Mouse (Mus musculus) forebrain, postnatal 0 days (tissue): ENCODE measurements around the gene Nf2. TPM values are rescaled to one million over a fixed set of nuclear protein-coding genes. Genes with fewer than 3 reads are reported as not detected.

Experiments
- ATAC-seq: fragments of 200-750 bp; cut with Nextera tagmentation; 2 replicates; pipeline ENCODE4 v1.8.0; 2017; ENCODE audit warnings: mild to moderate bottlenecking, moderate library complexity
- DNase-seq: peaks from one replicate; pipeline ENCODE4 v3.0.0-alpha.2; 2015
- H3K27ac ChIP-seq: fragments of 300-500 bp; sonication (generic); 2 replicates; pipeline ENCODE4 v1.5.1; 2014; ENCODE audit warnings: low read depth, mild to moderate bottlenecking, antibody characterized with exemption, low read length, moderate library complexity, mixed read lengths
- H3K27me3 ChIP-seq: fragments of 300-500 bp; sonication (generic); 2 replicates; pipeline ENCODE4 v1.6.1; 2014; ENCODE audit warnings: mild to moderate bottlenecking, low read length, mixed read lengths; ENCODE audit not compliant: insufficient read depth
- H3K36me3 ChIP-seq: fragments of 300-500 bp; sonication (generic); 2 replicates; pipeline ENCODE4 v1.6.1; 2014; ENCODE audit warnings: mild to moderate bottlenecking, moderate library complexity; ENCODE audit not compliant: insufficient read depth
- H3K4me1 ChIP-seq: fragments of 300-500 bp; sonication (generic); 2 replicates; pipeline ENCODE4 v1.6.1; 2014; ENCODE audit warnings: antibody characterized with exemption; ENCODE audit not compliant: insufficient read depth
- H3K4me2 ChIP-seq: fragments of 300-500 bp; sonication (generic); 2 replicates; pipeline ENCODE4 v1.6.1; 2014; ENCODE audit warnings: low read depth, mild to moderate bottlenecking, moderate library complexity
- H3K4me3 ChIP-seq: fragments of 300-500 bp; sonication (generic); 2 replicates; pipeline ENCODE4 v1.5.1; 2014; ENCODE audit warnings: low read depth, low read length, mixed read lengths
- H3K9ac ChIP-seq: fragments of 300-500 bp; sonication (generic); 2 replicates; pipeline ENCODE4 v1.6.1; 2014; ENCODE audit warnings: mild to moderate bottlenecking
- H3K9me3 ChIP-seq: fragments of 300-500 bp; sonication (generic); 2 replicates; pipeline ENCODE4 v1.6.1; 2016; ENCODE audit warnings: low read length
- CTCF ChIP-seq: sonication (generic); IDR thresholded peaks from 2 replicates; pipeline ENCODE4 v1.5.1; 2016; ENCODE audit warnings: antibody characterized with exemption, control low read depth, low read depth
- WGBS: fragments of 180-500 bp; shearing (Covaris S2); extraction: QIAGEN DNeasy Blood & Tissue Kit; methylation state at CpG from one replicate; pipeline ENCODE4 v1.1.7; 2014; 5-methylcytosine and 5-hydroxymethylcytosine counted together
- polyA plus RNA-seq: library from polyadenylated mRNA; unstranded; fragments of >200 nt; fragmentation: Nextera tagmentation; extraction: Ambion mirVana; gene quantifications from 2 replicates; pipeline ENCODE4 v1.2.1, GENCODE M21; 2015
- total RNA-seq: library from RNA; depleted of rRNA; stranded (reverse); fragments of >200 nt; gene quantifications from 2 replicates; pipeline ENCODE4 v1.2.3, GENCODE M21; 2014

The Nf2 gene
- total and polyA plus RNA-seq, 2 experiments from 2014 or later = 57.8 to 121 TPM

- ATAC-seq = no peak
- Histone ChIP-seq H3K36me3 (no peaks in the 10 kb centered on the region), H3K27me3 (no peaks in the 10 kb centered on the region), H3K4me2 (no peak overlapping the region), H3K4me3 (no peak overlapping the region), H3K27ac (no peak overlapping the region), H3K9me3 (no peaks in the 10 kb centered on the region), H3K4me1 (no peaks in the 10 kb centered on the region), H3K9ac (no peak overlapping the region)
- WGBS = 71% methylated on average over 5 of the region's 5 CpGs
- TF ChIP-seq CTCF = no peak
- no peak for DNase-seq
These were observed 12.0 kb downstream of the Nf2 start for GRCm38 (mm10) chr11:4837342-4837741.

- H3K27ac ChIP-seq = no peak overlapping the region
- H3K9ac ChIP-seq = no peak overlapping the region
- no peak overlapping the region for H3K4me3 ChIP-seq
- no peaks in the 10 kb centered on the region for H3K9me3 ChIP-seq
- DNase-seq = peak; percentile 61
- WGBS = 62% methylated on average over 6 of the region's 6 CpGs
- peak; percentile 66 for TF ChIP-seq CTCF
- no peak; the same call in 1 of the 2 replicates for ATAC-seq
- H3K36me3 ChIP-seq = no peaks in the 10 kb centered on the region
- H3K4me2 ChIP-seq = no peak overlapping the region
- no peaks in the 10 kb centered on the region for H3K27me3 ChIP-seq
- no peaks in the 10 kb centered on the region for H3K4me1 ChIP-seq
These were observed 12.6 kb downstream of the Nf2 start for GRCm38 (mm10) chr11:4836755-4837154.

GRCm38 (mm10) chr11:4835436-4835835, 13.9 kb downstream of the Nf2 start:
- H3K36me3 ChIP-seq = no peaks in the 10 kb centered on the region
- H3K9me3 ChIP-seq = no peaks in the 10 kb centered on the region
- H3K4me2 ChIP-seq = no peak overlapping the region
- H3K4me3 ChIP-seq = no peak overlapping the region
- no peaks in the 10 kb centered on the region for H3K4me1 ChIP-seq
- H3K9ac ChIP-seq = no peak overlapping the region
- WGBS = 83% methylated on average over 6 of the region's 6 CpGs
- H3K27me3 ChIP-seq = no peaks in the 10 kb centered on the region
- H3K27ac ChIP-seq = no peak overlapping the region
- ATAC-seq (no peak), DNase-seq (no peak)
- TF ChIP-seq CTCF = no peak

- no peaks in the 10 kb centered on the region for H3K4me1 ChIP-seq
- ATAC-seq (no peak), DNase-seq (no peak)
- H3K4me3 ChIP-seq = no peak overlapping the region
- H3K27me3 ChIP-seq = no peaks in the 10 kb centered on the region
- no peaks in the 10 kb centered on the region for H3K9me3 ChIP-seq
- no peak overlapping the region for H3K27ac ChIP-seq
- no peak overlapping the region for H3K9ac ChIP-seq
- 75% methylated on average over 3 of the region's 3 CpGs for WGBS
- no peaks in the 10 kb centered on the region for H3K36me3 ChIP-seq
- H3K4me2 ChIP-seq = no peak overlapping the region
- no peak for TF ChIP-seq CTCF
These were observed 15.9 kb downstream of the Nf2 start for GRCm38 (mm10) chr11:4833295-4833939.

- Histone ChIP-seq H3K27ac (no peak overlapping the region), H3K9me3 (no peaks in the 10 kb centered on the region), H3K36me3 (no peaks in the 10 kb centered on the region), H3K4me2 (no peak overlapping the region), H3K4me1 (no peaks in the 10 kb centered on the region), H3K4me3 (no peak overlapping the region), H3K9ac (no peak overlapping the region), H3K27me3 (no peaks in the 10 kb centered on the region)
- ATAC-seq = no peak
- DNase-seq = no peak
- no peak for TF ChIP-seq CTCF
These were observed 18.3 kb downstream of the Nf2 start for GRCm38 (mm10) chr11:4831066-4831465.

- no peak for DNase-seq
These were observed 21.4 kb downstream of the Nf2 start for GRCm38 (mm10) chr11:4827916-4828315.

GRCm38 (mm10) chr11:4827340-4827739, 22.0 kb downstream of the Nf2 start:
- no peaks in the 10 kb centered on the region for H3K36me3 ChIP-seq
- no peaks in the 10 kb centered on the region for H3K27me3 ChIP-seq
- H3K4me2 ChIP-seq = no peak overlapping the region
- no peaks in the 10 kb centered on the region for H3K4me1 ChIP-seq
- H3K27ac ChIP-seq = no peak overlapping the region
- H3K9me3 ChIP-seq = no peaks in the 10 kb centered on the region
- no peak for DNase-seq
- no peak overlapping the region for H3K9ac ChIP-seq
- TF ChIP-seq CTCF = no peak
- no peak overlapping the region for H3K4me3 ChIP-seq
- no peak for ATAC-seq

More at GRCm38 (mm10) chr11:4827916-4828315, 21.4 kb downstream of the Nf2 start:
- Histone ChIP-seq H3K27ac (no peak overlapping the region), H3K9me3 (no peaks in the 10 kb centered on the region), H3K27me3 (no peaks in the 10 kb centered on the region), H3K36me3 (no peaks in the 10 kb centered on the region), H3K4me2 (no peak overlapping the region), H3K4me1 (no peaks in the 10 kb centered on the region), H3K4me3 (no peak overlapping the region), H3K9ac (no peak overlapping the region)
- no peak for TF ChIP-seq CTCF
- ATAC-seq = no peak
- 81% methylated on average over 2 of the region's 2 CpGs for WGBS
